Mouse (Mus musculus): ENCODE data around the gene Ahnak.
A peak's percentile ranks its signal among the peaks of the same experiment; 100 is the strongest.
"Not testable (repeated sequence)": the region's sequence is repeated elsewhere in the genome, so short reads cannot be mapped to it uniquely, and the experiment has no call there.

Ahnak gene

GRCm38 (mm10) chr19:8994813-8995607 is 5.9 kb downstream of the Ahnak start:
- DNase-seq (ENCODE audit: low read depth, low spot score): no peak

GRCm38 (mm10) chr19:8996601-8997000 is 7.5 kb downstream of the Ahnak start:
- no peak for DNase-seq (ENCODE audit: low read depth, low spot score)

GRCm38 (mm10) chr19:8997546-8997945 is 8.5 kb downstream of the Ahnak start:
- peak; percentile 76 for DNase-seq (ENCODE audit: low read depth, low spot score)

- DNase-seq (ENCODE audit: low read depth, low spot score): no peak
Observed at GRCm38 (mm10) chr19:8998546-8998945, 9.5 kb downstream of the Ahnak start.

- no peak for DNase-seq (ENCODE audit: low read depth, low spot score)
Observed at GRCm38 (mm10) chr19:8999223-8999622, 10.1 kb downstream of the Ahnak start.

- not testable (repeated sequence) for DNase-seq (ENCODE audit: low read depth, low spot score)
Observed at GRCm38 (mm10) chr19:9006915-9007314, 17.8 kb downstream of the Ahnak start.

- no peak for DNase-seq (ENCODE audit: low read depth, low spot score)
Observed at GRCm38 (mm10) chr19:9019298-9019697, 30.2 kb downstream of the Ahnak start.

GRCm38 (mm10) chr19:9023021-9023778 is 34.1 kb downstream of the Ahnak start:
- DNase-seq (ENCODE audit: low read depth, low spot score): no peak

- DNase-seq (ENCODE audit: low read depth, low spot score): no peak
Observed at GRCm38 (mm10) chr19:9025562-9026257, 36.6 kb downstream of the Ahnak start.

GRCm38 (mm10) chr19:9026634-9027033 is 37.5 kb downstream of the Ahnak start:
- no peak for DNase-seq (ENCODE audit: low read depth, low spot score)

GRCm38 (mm10) chr19:9027795-9028194 is 38.7 kb downstream of the Ahnak start:
- peak; percentile 43 for DNase-seq (ENCODE audit: low read depth, low spot score)

- no peak for DNase-seq (ENCODE audit: low read depth, low spot score)
Observed at GRCm38 (mm10) chr19:9028375-9028774, 39.3 kb downstream of the Ahnak start.

GRCm38 (mm10) chr19:9029640-9030262 is 40.7 kb downstream of the Ahnak start:
- DNase-seq (ENCODE audit: low read depth, low spot score): no peak

- DNase-seq (ENCODE audit: low read depth, low spot score): no peak
Observed at GRCm38 (mm10) chr19:9032502-9033129, 43.5 kb downstream of the Ahnak start.

- DNase-seq (ENCODE audit: low read depth, low spot score): no peak
Observed at GRCm38 (mm10) chr19:9033412-9034340, 44.6 kb downstream of the Ahnak start.

- DNase-seq (ENCODE audit: low read depth, low spot score): no peak
Observed at GRCm38 (mm10) chr19:9034480-9034879, 45.4 kb downstream of the Ahnak start.

GRCm38 (mm10) chr19:9035101-9035500 is 46.0 kb downstream of the Ahnak start:
- DNase-seq (ENCODE audit: low read depth, low spot score): no peak

- DNase-seq (ENCODE audit: low read depth, low spot score): no peak
Observed at GRCm38 (mm10) chr19:9038136-9038535, 49.1 kb downstream of the Ahnak start.

GRCm38 (mm10) chr19:9039266-9039665 is 50.2 kb downstream of the Ahnak start:
- no peak for DNase-seq (ENCODE audit: low read depth, low spot score)

- no peak for DNase-seq (ENCODE audit: low read depth, low spot score)
Observed at GRCm38 (mm10) chr19:9039928-9040327, 50.8 kb downstream of the Ahnak start.

Data from ES-CJ7 (cell line).